Mouse (Mus musculus): Measurements from ENCODE around the gene Ndufs2. TPM values are rescaled to one million over a fixed set of nuclear protein-coding genes. Genes with fewer than 3 reads are reported as not detected.

The Ndufs2 gene
- polyA plus RNA-seq, 1 experiment from 2014 or later = 188 TPM

DNA sequence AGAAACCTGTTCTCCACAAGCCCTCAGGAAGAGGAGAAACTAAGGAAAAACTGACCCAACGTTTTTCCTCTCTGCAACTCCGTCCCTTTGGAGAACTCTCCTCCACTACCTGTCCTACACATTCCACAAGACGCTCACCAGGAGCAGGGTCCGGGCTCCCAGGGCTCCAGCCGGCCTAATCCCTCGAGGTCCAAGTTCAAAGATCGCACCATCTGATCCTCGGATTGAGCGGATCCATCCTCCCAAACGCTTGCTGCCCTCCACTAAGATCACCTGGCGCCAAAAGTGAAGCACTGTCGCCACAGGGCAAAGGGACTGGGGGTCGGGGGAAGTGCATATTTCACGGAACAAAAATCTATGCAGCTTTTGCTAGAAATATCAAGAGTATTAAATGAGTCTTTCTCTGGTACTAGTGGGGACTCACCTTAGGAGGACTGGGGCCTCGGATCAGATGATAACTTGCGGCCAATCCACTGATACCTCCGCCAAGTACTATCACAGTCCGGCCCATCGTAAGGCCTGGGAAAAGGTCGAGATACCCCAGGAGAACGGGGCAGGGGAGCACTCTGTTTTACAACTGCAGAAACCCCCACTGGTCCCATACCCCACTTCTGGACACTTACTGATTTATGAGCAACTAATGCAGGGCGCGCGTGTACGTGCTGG, 29.2 kb upstream of the Ndufs2 start:
- peak overlapping the region; percentile 60 for H3K27ac ChIP-seq (ENCODE audit: low read length)
- no peaks in the 10 kb centered on the region for H3K9me3 ChIP-seq (ENCODE audit: low read length)
- ATAC-seq = peak; percentile 2; the same call in 1 of the 2 replicates
- under 1% methylated on average over 25 of the region's 25 CpGs for WGBS
- TF ChIP-seq CTCF (IDR thresholded peaks at IDR 0.05) = no peak
- TF ChIP-seq EP300 (IDR thresholded peaks at IDR 0.05) = no peak
- peaks cover 22% of the 10 kb centered on the region; the same call in 1 of the 2 replicates for H3K36me3 ChIP-seq (ENCODE audit: insufficient read depth, low read length)
- peaks cover 12% of the 10 kb centered on the region; the same call in 1 of the 2 replicates for H3K4me1 ChIP-seq (ENCODE audit: insufficient read depth, low read depth, low read length)
- DNase-seq (ENCODE audit: low spot score) = no peak
- H3K4me2 ChIP-seq (replicated peaks; ENCODE audit: low read depth, low read length) = peak overlapping the region; percentile 80
- H3K4me3 ChIP-seq (ENCODE audit: low read depth, low read length) = peak overlapping the region; percentile 57
- H3K27me3 ChIP-seq (replicated peaks; ENCODE audit: insufficient read depth, low read length) = no peaks in the 10 kb centered on the region
- peak overlapping the region; percentile 50 for H3K9ac ChIP-seq (replicated peaks; ENCODE audit: low read depth)

DNA sequence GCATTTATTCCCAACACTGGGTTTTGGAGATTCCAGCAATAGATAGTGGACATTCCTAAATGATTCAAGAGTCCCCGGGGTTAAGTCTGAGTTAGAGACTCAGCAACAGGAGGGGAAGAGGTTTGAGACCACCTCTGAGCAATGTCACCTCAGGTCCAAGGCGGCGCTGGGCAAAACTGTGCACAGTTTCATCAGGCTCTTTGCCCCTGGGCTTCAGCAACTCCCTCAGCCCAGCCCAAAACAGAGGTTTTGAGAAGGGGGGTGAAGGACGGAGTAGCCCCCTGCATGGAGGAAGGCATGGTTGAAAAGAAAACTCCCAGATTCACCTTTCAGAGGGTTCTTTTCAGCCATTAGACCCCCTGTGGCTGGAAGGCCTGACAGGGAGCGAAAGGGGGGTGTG, 28.5 kb upstream of the Ndufs2 start:
- Histone ChIP-seq H3K9ac (replicated peaks; ENCODE audit: low read depth) (0 out of 2 replicates have a peak overlapping the region, but pooled peaks have one; percentile 50), H3K36me3 (ENCODE audit: insufficient read depth, low read length) (peaks cover 26% of the 10 kb centered on the region; the same call in 1 of the 2 replicates), H3K4me1 (ENCODE audit: insufficient read depth, low read depth, low read length) (peaks cover 12% of the 10 kb centered on the region; the same call in 1 of the 2 replicates), H3K9me3 (ENCODE audit: low read length) (no peaks in the 10 kb centered on the region), H3K27me3 (replicated peaks; ENCODE audit: insufficient read depth, low read length) (no peaks in the 10 kb centered on the region), H3K4me2 (replicated peaks; ENCODE audit: low read depth, low read length) (peak overlapping the region; percentile 80; the same call in 1 of the 2 replicates), H3K27ac (ENCODE audit: low read length) (no peak overlapping the region), H3K4me3 (ENCODE audit: low read depth, low read length) (no peak overlapping the region)
- DNase-seq (ENCODE audit: low spot score) = no peak
- ATAC-seq = no peak
- 63% methylated on average over 5 of the region's 5 CpGs for WGBS
- TF ChIP-seq CTCF (IDR thresholded peaks at IDR 0.05) = no peak
- no peak for TF ChIP-seq EP300 (IDR thresholded peaks at IDR 0.05)

DNA sequence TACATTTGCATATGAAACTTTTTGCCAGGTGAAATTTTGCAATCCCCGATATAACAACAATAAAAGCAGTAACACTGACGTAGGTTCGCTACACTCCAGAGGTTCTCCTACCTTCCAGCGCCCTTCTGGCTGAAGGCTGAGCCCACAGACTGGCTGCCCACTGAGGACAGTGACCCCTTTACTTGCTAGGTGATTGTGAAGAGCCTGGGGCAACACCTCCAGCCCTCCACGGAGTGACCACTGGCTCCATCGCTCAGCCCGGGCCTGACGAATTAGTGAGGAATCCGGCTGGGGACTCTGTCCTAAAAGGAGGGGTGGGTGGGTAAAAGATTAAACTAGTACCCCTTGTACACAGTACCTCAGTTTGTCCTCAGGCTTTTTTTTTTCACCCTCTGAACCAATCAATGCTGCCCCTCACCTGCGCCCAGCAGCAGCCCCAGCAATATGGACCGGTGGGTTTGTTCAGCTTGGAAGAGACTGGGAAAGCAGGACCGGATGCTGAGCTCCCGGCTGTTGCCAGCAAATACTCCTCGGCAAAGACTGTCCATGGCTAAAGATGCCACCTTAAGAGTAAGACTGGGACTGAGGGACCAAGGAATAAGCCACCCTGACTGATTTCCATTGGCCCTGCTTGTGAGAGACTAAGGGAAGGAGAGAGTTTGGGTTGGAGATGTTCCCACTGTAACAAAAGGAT, 28.0 kb upstream of the Ndufs2 start:
- Histone ChIP-seq H3K27ac (ENCODE audit: low read length) (no peak overlapping the region), H3K36me3 (ENCODE audit: insufficient read depth, low read length) (peaks cover 29% of the 10 kb centered on the region; the same call in 1 of the 2 replicates), H3K9ac (replicated peaks; ENCODE audit: low read depth) (no peak overlapping the region), H3K4me3 (ENCODE audit: low read depth, low read length) (no peak overlapping the region), H3K27me3 (replicated peaks; ENCODE audit: insufficient read depth, low read length) (no peaks in the 10 kb centered on the region), H3K9me3 (ENCODE audit: low read length) (no peaks in the 10 kb centered on the region), H3K4me1 (ENCODE audit: insufficient read depth, low read depth, low read length) (peaks cover 12% of the 10 kb centered on the region; the same call in 1 of the 2 replicates), H3K4me2 (replicated peaks; ENCODE audit: low read depth, low read length) (no peak overlapping the region)
- ATAC-seq (no peak), DNase-seq (ENCODE audit: low spot score) (no peak)
- WGBS = 84% methylated on average over 14 of the region's 14 CpGs
- TF ChIP-seq CTCF (IDR thresholded peaks at IDR 0.05) = no peak
- no peak for TF ChIP-seq EP300 (IDR thresholded peaks at IDR 0.05)

DNA sequence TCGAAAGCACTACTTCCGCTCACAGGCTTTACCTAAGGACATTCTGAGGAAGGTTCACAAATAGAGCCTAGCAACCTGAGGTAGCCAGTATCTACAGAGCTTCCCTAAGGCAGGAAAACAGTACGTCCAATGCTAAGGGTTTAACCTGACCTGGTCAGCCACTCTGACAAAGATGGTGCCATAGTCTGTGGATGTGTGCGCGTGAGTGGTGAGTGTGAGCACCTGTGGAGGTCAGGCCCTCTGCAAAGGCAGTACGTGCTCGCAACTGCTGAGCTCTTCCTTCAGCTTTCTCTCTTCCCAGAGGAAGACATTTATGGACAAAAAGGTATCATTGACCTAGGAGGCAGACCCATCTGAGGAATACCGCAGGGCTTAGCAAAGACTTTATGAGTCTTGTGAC, 27.2 kb upstream of the Ndufs2 start:
- TF ChIP-seq EP300 (IDR thresholded peaks at IDR 0.05) = no peak
- no peak for TF ChIP-seq CTCF (IDR thresholded peaks at IDR 0.05)
- ATAC-seq (no peak), DNase-seq (ENCODE audit: low spot score) (no peak)
- no peak overlapping the region for H3K27ac ChIP-seq (ENCODE audit: low read length)
- peaks cover 36% of the 10 kb centered on the region; the same call in 1 of the 2 replicates for H3K36me3 ChIP-seq (ENCODE audit: insufficient read depth, low read length)
- H3K9me3 ChIP-seq (ENCODE audit: low read length) = no peaks in the 10 kb centered on the region
- no peak overlapping the region for H3K9ac ChIP-seq (replicated peaks; ENCODE audit: low read depth)
- H3K4me3 ChIP-seq (ENCODE audit: low read depth, low read length) = no peak overlapping the region
- peaks cover 12% of the 10 kb centered on the region; the same call in 1 of the 2 replicates for H3K4me1 ChIP-seq (ENCODE audit: insufficient read depth, low read depth, low read length)
- 93% methylated on average over 8 of the region's 8 CpGs for WGBS
- no peak overlapping the region for H3K4me2 ChIP-seq (replicated peaks; ENCODE audit: low read depth, low read length)
- H3K27me3 ChIP-seq (replicated peaks; ENCODE audit: insufficient read depth, low read length) = no peaks in the 10 kb centered on the region

DNA sequence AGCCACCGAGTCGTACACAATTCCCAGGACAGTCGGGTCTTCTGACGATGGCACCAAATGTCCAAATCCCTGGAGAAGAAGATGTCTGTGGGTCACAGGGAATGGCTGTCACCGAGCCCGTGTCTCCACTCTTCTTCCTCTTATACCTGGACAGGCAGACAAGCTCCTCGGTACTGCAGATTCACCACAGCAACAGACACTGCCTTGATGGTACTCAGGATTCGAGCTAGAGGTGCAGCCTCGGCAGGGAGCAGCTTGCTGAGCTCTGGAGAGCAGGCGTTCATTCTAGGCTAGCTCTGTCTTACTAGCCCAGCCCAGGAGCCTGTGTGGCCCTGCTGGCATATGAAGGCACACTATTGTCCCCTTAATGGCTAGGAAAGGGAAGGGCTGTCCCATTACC, 26.5 kb upstream of the Ndufs2 start:
- peaks cover 37% of the 10 kb centered on the region; the same call in 1 of the 2 replicates for H3K36me3 ChIP-seq (ENCODE audit: insufficient read depth, low read length)
- no peaks in the 10 kb centered on the region for H3K9me3 ChIP-seq (ENCODE audit: low read length)
- H3K27me3 ChIP-seq (replicated peaks; ENCODE audit: insufficient read depth, low read length) = no peaks in the 10 kb centered on the region
- H3K27ac ChIP-seq (ENCODE audit: low read length) = no peak overlapping the region
- WGBS = 79% methylated on average over 10 of the region's 10 CpGs
- ATAC-seq (no peak), DNase-seq (ENCODE audit: low spot score) (no peak)
- peaks cover 12% of the 10 kb centered on the region; the same call in 1 of the 2 replicates for H3K4me1 ChIP-seq (ENCODE audit: insufficient read depth, low read depth, low read length)
- TF ChIP-seq CTCF (IDR thresholded peaks at IDR 0.05) = no peak
- TF ChIP-seq EP300 (IDR thresholded peaks at IDR 0.05) = no peak
- H3K4me2 ChIP-seq (replicated peaks; ENCODE audit: low read depth, low read length) = no peak overlapping the region
- H3K9ac ChIP-seq (replicated peaks; ENCODE audit: low read depth) = no peak overlapping the region
- H3K4me3 ChIP-seq (ENCODE audit: low read depth, low read length) = no peak overlapping the region

DNA sequence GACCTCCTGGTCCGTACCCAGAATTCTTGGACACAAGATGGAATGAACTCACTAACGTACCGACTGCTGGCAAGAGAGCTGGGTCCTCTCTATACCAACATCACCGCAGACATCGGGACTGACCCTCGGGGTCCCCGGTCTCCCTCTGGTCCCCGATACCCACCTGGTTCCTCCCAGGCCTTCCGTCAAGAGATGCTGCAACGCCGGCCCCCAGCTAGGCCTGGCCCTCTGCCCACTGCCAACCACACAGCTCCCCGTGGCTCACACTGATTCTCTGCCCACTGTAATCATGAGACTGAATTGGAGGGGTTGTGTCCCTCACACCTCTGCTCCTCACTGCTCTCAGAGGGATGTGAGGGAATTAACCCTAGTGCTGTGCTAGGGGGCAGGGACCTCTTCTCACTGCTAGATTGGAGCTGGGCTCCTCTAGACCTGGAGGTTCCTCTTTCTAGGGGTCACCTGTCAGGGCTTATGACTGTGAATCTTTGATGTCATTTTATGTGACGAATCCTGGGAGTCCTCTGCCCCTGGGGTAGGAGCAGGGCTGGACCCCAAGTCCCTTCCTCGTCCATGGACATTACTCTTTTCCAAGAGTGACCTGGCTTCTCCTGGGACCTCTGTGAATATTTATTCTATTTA, 25.0 kb upstream of the Ndufs2 start:
- 85% methylated on average over 14 of the region's 14 CpGs for WGBS
- Histone ChIP-seq H3K4me3 (ENCODE audit: low read depth, low read length) (no peak overlapping the region), H3K27me3 (replicated peaks; ENCODE audit: insufficient read depth, low read length) (no peaks in the 10 kb centered on the region), H3K9me3 (ENCODE audit: low read length) (no peaks in the 10 kb centered on the region), H3K4me2 (replicated peaks; ENCODE audit: low read depth, low read length) (no peak overlapping the region), H3K36me3 (ENCODE audit: insufficient read depth, low read length) (peaks cover 34% of the 10 kb centered on the region; the same call in 1 of the 2 replicates), H3K9ac (replicated peaks; ENCODE audit: low read depth) (no peak overlapping the region), H3K4me1 (ENCODE audit: insufficient read depth, low read depth, low read length) (peaks cover 11% of the 10 kb centered on the region; the same call in 1 of the 2 replicates), H3K27ac (ENCODE audit: low read length) (no peak overlapping the region)
- no peak for TF ChIP-seq CTCF (IDR thresholded peaks at IDR 0.05)
- no peak for TF ChIP-seq EP300 (IDR thresholded peaks at IDR 0.05)
- DNase-seq (ENCODE audit: low spot score) (no peak), ATAC-seq (no peak)
